Mouse (Mus musculus): Measurements from ENCODE around the gene Mrc2.

The Mrc2 gene

GRCm38 (mm10) chr11:105311291-105311975 lies 19.0 kb downstream of the Mrc2 start:
- no peak for DNase-seq (ENCODE audit: low spot score in 2 of 2)

GRCm38 (mm10) chr11:105312311-105312942 lies 20.0 kb downstream of the Mrc2 start:
- no peak for DNase-seq (ENCODE audit: low spot score in 2 of 2)

GRCm38 (mm10) chr11:105312972-105313632 lies 20.7 kb downstream of the Mrc2 start:
- DNase-seq (ENCODE audit: low spot score in 2 of 2) = no peak

- no peak for DNase-seq (ENCODE audit: low spot score in 2 of 2)
Measured at GRCm38 (mm10) chr11:105313633-105314014, 21.2 kb downstream of the Mrc2 start.

GRCm38 (mm10) chr11:105315296-105315695 lies 22.9 kb downstream of the Mrc2 start:
- no peak for DNase-seq (ENCODE audit: low spot score in 2 of 2)

- no peak for DNase-seq (ENCODE audit: low spot score in 2 of 2)
Measured at GRCm38 (mm10) chr11:105316121-105316520, 23.7 kb downstream of the Mrc2 start.

- no peak for DNase-seq (ENCODE audit: low spot score in 2 of 2)
Measured at GRCm38 (mm10) chr11:105317769-105318168, 25.3 kb downstream of the Mrc2 start.

- no peak for DNase-seq (ENCODE audit: low spot score in 2 of 2)
Measured at GRCm38 (mm10) chr11:105321090-105321489, 28.6 kb downstream of the Mrc2 start.

- no peak for DNase-seq (ENCODE audit: low spot score in 2 of 2)
Measured at GRCm38 (mm10) chr11:105323530-105323929, 31.1 kb downstream of the Mrc2 start.

GRCm38 (mm10) chr11:105327101-105327500 lies 34.7 kb downstream of the Mrc2 start:
- DNase-seq (ENCODE audit: low spot score in 2 of 2) = no peak

GRCm38 (mm10) chr11:105329962-105330361 lies 37.5 kb downstream of the Mrc2 start:
- no peak for DNase-seq (ENCODE audit: low spot score in 2 of 2)

GRCm38 (mm10) chr11:105331129-105331528 lies 38.7 kb downstream of the Mrc2 start:
- no peak for DNase-seq (ENCODE audit: low spot score in 2 of 2)

- no peak for DNase-seq (ENCODE audit: low spot score in 2 of 2)
Measured at GRCm38 (mm10) chr11:105331732-105332131, 39.3 kb downstream of the Mrc2 start.

GRCm38 (mm10) chr11:105332468-105332867 lies 40.0 kb downstream of the Mrc2 start:
- DNase-seq (ENCODE audit: low spot score in 2 of 2) = peak in 1 of 2 experiments; percentile 60

GRCm38 (mm10) chr11:105333867-105334670 lies 41.6 kb downstream of the Mrc2 start:
- no peak for DNase-seq (ENCODE audit: low spot score in 2 of 2)

GRCm38 (mm10) chr11:105338596-105339390 lies 46.4 kb downstream of the Mrc2 start:
- DNase-seq (ENCODE audit: low spot score in 2 of 2) = no peak

- no peak for DNase-seq (ENCODE audit: low spot score in 2 of 2)
Measured at GRCm38 (mm10) chr11:105345284-105345683, 52.8 kb downstream of the Mrc2 start.

- DNase-seq (ENCODE audit: low spot score in 2 of 2) = peak; percentile 74 to 87
Measured at GRCm38 (mm10) chr11:105347162-105348161, 55.0 kb downstream of the Mrc2 start.

GRCm38 (mm10) chr11:105348495-105348982 lies 56.1 kb downstream of the Mrc2 start:
- no peak for DNase-seq (ENCODE audit: low spot score in 2 of 2)
